Mouse (Mus musculus) forebrain, postnatal 0 days (tissue): ENCODE results near the gene Ssmem1. TPM values are rescaled to one million over a fixed set of nuclear protein-coding genes. Genes with fewer than 3 reads are reported as not detected.

Experiments
- ATAC-seq: fragments of 200-750 bp; cut with Nextera tagmentation; 2 replicates; pipeline ENCODE4 v1.8.0; 2017; ENCODE audit warnings: mild to moderate bottlenecking, moderate library complexity
- DNase-seq: peaks from one replicate; pipeline ENCODE4 v3.0.0-alpha.2; 2015
- H3K27ac ChIP-seq: fragments of 300-500 bp; sonication (generic); 2 replicates; pipeline ENCODE4 v1.5.1; 2014; ENCODE audit warnings: low read depth, mild to moderate bottlenecking, antibody characterized with exemption, low read length, moderate library complexity, mixed read lengths
- H3K27me3 ChIP-seq: fragments of 300-500 bp; sonication (generic); 2 replicates; pipeline ENCODE4 v1.6.1; 2014; ENCODE audit warnings: mild to moderate bottlenecking, low read length, mixed read lengths; ENCODE audit not compliant: insufficient read depth
- H3K36me3 ChIP-seq: fragments of 300-500 bp; sonication (generic); 2 replicates; pipeline ENCODE4 v1.6.1; 2014; ENCODE audit warnings: mild to moderate bottlenecking, moderate library complexity; ENCODE audit not compliant: insufficient read depth
- H3K4me1 ChIP-seq: fragments of 300-500 bp; sonication (generic); 2 replicates; pipeline ENCODE4 v1.6.1; 2014; ENCODE audit warnings: antibody characterized with exemption; ENCODE audit not compliant: insufficient read depth
- H3K4me2 ChIP-seq: fragments of 300-500 bp; sonication (generic); 2 replicates; pipeline ENCODE4 v1.6.1; 2014; ENCODE audit warnings: low read depth, mild to moderate bottlenecking, moderate library complexity
- H3K4me3 ChIP-seq: fragments of 300-500 bp; sonication (generic); 2 replicates; pipeline ENCODE4 v1.5.1; 2014; ENCODE audit warnings: low read depth, low read length, mixed read lengths
- H3K9ac ChIP-seq: fragments of 300-500 bp; sonication (generic); 2 replicates; pipeline ENCODE4 v1.6.1; 2014; ENCODE audit warnings: mild to moderate bottlenecking
- H3K9me3 ChIP-seq: fragments of 300-500 bp; sonication (generic); 2 replicates; pipeline ENCODE4 v1.6.1; 2016; ENCODE audit warnings: low read length
- CTCF ChIP-seq: sonication (generic); IDR thresholded peaks from 2 replicates; pipeline ENCODE4 v1.5.1; 2016; ENCODE audit warnings: antibody characterized with exemption, control low read depth, low read depth
- WGBS: fragments of 180-500 bp; shearing (Covaris S2); extraction: QIAGEN DNeasy Blood & Tissue Kit; methylation state at CpG from one replicate; pipeline ENCODE4 v1.1.7; 2014; 5-methylcytosine and 5-hydroxymethylcytosine counted together
- polyA plus RNA-seq: library from polyadenylated mRNA; unstranded; fragments of >200 nt; fragmentation: Nextera tagmentation; extraction: Ambion mirVana; gene quantifications from 2 replicates; pipeline ENCODE4 v1.2.1, GENCODE M21; 2015
- total RNA-seq: library from RNA; depleted of rRNA; stranded (reverse); fragments of >200 nt; gene quantifications from 2 replicates; pipeline ENCODE4 v1.2.3, GENCODE M21; 2014

Ssmem1 gene
- total and polyA plus RNA-seq, 2 experiments from 2014 or later, result 0.95 TPM; not detected in 1

DNA sequence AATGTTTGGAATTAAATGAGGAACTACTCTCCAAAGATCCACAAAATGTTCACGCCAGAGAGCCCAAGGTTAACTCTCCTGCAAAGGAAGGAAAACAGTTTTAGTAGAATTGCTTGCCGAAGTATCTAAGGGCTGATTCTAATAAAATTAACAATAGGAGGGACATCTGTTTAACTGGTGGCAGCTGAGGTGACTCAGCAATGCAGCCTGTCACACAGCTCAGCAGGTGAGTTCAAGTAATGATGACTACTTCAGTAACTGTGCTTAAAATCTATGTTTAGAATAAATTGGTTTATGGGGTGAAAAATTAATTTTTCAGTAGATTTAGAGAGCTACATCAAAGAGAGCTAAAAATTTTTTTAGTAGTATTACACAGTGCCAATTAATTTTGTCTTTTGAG is 26.7 kb upstream of the Ssmem1 start:
- Histone ChIP-seq H3K4me2 (no peak overlapping the region), H3K9ac (no peak overlapping the region), H3K9me3 (no peaks in the 10 kb centered on the region), H3K27me3 (no peaks in the 10 kb centered on the region), H3K27ac (no peak overlapping the region), H3K4me1 (no peaks in the 10 kb centered on the region), H3K36me3 (peaks cover 39% of the 10 kb centered on the region), H3K4me3 (no peak overlapping the region)
- DNase-seq (no peak), ATAC-seq (no peak)
- WGBS, result 91% methylated on average over 2 of the region's 2 CpGs
- no peak for TF ChIP-seq CTCF

DNA sequence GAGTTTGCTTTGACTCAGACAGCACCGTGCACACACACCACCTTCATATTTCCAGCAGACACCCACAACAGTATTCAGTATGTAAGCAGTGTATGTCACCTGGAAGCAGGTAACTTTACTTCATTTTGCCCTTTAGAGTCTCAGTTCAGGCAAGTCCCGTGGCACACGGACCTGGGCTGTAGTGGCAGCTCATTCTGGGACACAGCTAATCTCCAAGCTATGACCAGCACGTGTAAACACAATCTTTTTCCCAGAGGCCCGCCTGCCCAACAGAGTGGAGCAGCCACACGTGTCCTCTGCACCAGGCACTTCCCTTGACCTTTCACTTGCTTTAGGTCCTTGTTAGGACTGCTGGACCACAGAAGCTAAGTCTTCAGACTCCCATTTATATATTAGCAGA is 23.1 kb upstream of the Ssmem1 start:
- H3K36me3 ChIP-seq, result peaks cover 35% of the 10 kb centered on the region

DNA sequence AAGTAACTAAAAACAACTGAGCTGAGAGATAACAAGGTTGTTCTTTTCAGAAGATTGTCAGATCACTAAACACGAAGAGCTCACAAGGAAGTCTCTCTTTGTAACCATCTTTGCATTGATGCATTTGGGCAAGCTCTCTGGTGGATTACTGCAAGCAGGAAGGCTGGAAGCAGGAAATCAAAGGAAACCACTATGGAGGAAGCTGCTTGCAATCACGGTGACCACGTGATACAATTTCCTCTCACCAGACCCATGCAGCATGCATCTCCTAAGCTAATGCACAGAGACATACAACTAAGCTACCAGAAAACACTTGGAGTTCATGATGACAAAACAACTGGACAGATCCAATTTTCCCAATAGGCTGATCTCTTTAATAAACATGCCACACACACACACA is 10.6 kb upstream of the Ssmem1 start:
- ATAC-seq (no peak), DNase-seq (no peak)
- Histone ChIP-seq H3K27ac (no peak overlapping the region), H3K9me3 (no peaks in the 10 kb centered on the region), H3K4me1 (no peaks in the 10 kb centered on the region), H3K27me3 (no peaks in the 10 kb centered on the region), H3K4me2 (no peak overlapping the region), H3K9ac (no peak overlapping the region), H3K4me3 (no peak overlapping the region), H3K36me3 (peaks cover 27% of the 10 kb centered on the region)
- TF ChIP-seq CTCF, result no peak
- 94% methylated on average over 3 of the region's 3 CpGs for WGBS

More for the DNA sequence above, 23.1 kb upstream of the Ssmem1 start:
- no peak for TF ChIP-seq CTCF
- H3K9me3 ChIP-seq, result no peaks in the 10 kb centered on the region
- ATAC-seq (no peak), DNase-seq (no peak)
- H3K4me1 ChIP-seq, result no peaks in the 10 kb centered on the region
- no peak overlapping the region for H3K4me3 ChIP-seq
- no peak overlapping the region for H3K9ac ChIP-seq
- H3K27me3 ChIP-seq, result no peaks in the 10 kb centered on the region
- WGBS, result 90% methylated on average over 6 of the region's 6 CpGs
- no peak overlapping the region for H3K4me2 ChIP-seq
- H3K27ac ChIP-seq, result no peak overlapping the region

DNA sequence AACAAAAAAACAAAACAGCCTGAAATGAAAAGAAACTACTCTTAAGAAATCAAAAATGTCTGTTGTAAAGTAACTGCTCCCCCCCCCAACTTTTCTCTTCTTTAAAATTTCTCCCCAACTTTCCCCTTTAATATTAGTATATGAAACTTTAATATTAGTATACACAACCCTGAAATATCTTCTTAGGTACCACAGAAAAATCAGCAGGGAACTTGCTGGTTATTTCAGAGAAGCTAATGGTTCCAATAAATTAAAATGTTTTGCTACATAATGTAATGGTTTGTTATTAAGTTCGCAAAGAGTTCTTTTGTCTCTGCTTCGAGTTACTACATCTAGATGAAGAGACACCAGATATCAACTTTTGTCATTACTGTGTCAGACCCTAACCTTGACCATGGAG is 825 bp upstream of the Ssmem1 start:
- no peak for TF ChIP-seq CTCF
- no peak for ATAC-seq
- peaks cover 12% of the 10 kb centered on the region; the same call in 1 of the 2 replicates for H3K4me1 ChIP-seq
- no peak for DNase-seq
- H3K4me3 ChIP-seq, result peak overlapping the region; percentile 49
- H3K9ac ChIP-seq, result peak overlapping the region; percentile 77
- peak overlapping the region; percentile 95 for H3K27ac ChIP-seq
- peak overlapping the region; percentile 81 for H3K4me2 ChIP-seq
- 4% methylated on average over 2 of the region's 2 CpGs for WGBS
- H3K9me3 ChIP-seq, result no peaks in the 10 kb centered on the region
- H3K36me3 ChIP-seq, result peaks cover 6% of the 10 kb centered on the region; the same call in 1 of the 2 replicates
- H3K27me3 ChIP-seq, result no peaks in the 10 kb centered on the region

DNA sequence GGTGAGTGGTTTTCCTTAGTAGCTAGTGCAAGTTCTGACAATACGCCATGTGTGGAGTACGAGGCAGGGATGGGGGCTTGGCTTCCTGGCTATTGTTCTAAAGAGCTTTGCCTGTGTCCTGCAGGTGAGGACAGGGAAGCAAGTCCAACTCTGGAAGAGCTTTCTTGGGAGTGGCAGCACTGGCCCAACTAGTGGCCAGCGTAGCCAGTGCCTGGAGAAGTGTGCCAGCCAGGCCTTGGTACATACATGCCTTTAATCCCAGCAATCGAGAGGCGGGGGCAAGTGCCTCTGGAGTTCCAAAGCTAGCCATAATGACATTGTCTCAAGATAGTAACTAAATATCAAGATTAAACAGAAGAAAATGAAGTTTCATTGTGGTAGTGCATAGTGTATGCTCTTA is 642 bp downstream of the Ssmem1 start:
- no peak for TF ChIP-seq CTCF
- 53% methylated on average over 5 of the region's 5 CpGs for WGBS
- no peaks in the 10 kb centered on the region for H3K27me3 ChIP-seq
- ATAC-seq (no peak), DNase-seq (no peak)
- H3K4me2 ChIP-seq, result peak overlapping the region; percentile 81
- peaks cover 12% of the 10 kb centered on the region; the same call in 1 of the 2 replicates for H3K4me1 ChIP-seq
- no peak overlapping the region for H3K4me3 ChIP-seq
- H3K9ac ChIP-seq, result peak overlapping the region; percentile 51; the same call in 1 of the 2 replicates
- H3K36me3 ChIP-seq, result peaks cover under 1% of the 10 kb centered on the region; the same call in 1 of the 2 replicates
- H3K9me3 ChIP-seq, result no peaks in the 10 kb centered on the region
- peak overlapping the region; percentile 86 for H3K27ac ChIP-seq

DNA sequence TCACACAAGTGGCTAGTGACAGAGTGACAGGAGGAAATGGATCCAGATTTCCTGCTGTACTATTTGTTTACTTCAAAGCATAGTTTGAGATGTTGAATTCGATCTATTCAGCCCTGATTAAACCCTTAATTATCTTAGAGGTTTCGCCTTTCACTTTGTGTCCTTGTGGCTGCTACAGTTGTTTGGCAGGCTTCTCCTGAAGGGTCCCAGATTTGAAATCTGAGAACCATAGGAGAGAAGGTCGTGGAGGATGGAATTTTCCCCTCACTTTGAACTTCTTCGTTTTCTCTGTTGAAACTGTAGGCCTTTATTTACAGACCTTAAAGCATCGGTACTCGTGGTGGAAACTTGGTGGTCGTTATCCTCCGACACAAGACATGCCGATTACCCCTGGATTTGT is 4.6 kb downstream of the Ssmem1 start:
- H3K4me2 ChIP-seq, result no peak overlapping the region
- 16% methylated on average over 9 of the region's 9 CpGs for WGBS
- no peaks in the 10 kb centered on the region for H3K36me3 ChIP-seq
- peaks cover 6% of the 10 kb centered on the region; the same call in 1 of the 2 replicates for H3K4me1 ChIP-seq
- DNase-seq, result no peak
- H3K27ac ChIP-seq, result no peak overlapping the region
- no peak overlapping the region for H3K4me3 ChIP-seq
- no peak overlapping the region for H3K9ac ChIP-seq
- ATAC-seq, result no peak
- no peaks in the 10 kb centered on the region for H3K9me3 ChIP-seq
- TF ChIP-seq CTCF, result no peak
- no peaks in the 10 kb centered on the region for H3K27me3 ChIP-seq

DNA sequence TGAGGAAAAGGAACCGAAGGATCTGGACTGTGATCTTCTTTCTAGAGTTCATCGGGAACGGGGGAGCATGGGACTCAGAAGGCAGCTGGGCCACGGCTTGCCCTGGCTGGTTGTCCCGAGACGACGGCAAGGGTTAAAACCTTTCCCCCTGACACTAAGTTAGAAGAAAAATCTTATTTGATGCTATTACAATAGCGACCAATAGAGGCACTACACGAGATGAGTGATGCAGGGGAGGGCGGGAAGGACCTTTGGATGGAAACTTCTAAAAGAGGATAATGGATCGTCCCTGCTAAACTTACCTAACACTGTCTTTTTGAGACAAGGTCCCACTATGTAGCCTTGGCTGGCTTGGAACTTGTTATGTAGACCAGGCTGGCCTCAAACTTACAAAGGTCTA is 10.8 kb downstream of the Ssmem1 start:
- H3K27me3 ChIP-seq, result no peaks in the 10 kb centered on the region
- 66% methylated on average over 11 of the region's 11 CpGs for WGBS
- ATAC-seq (no peak), DNase-seq (no peak)
- no peaks in the 10 kb centered on the region for H3K36me3 ChIP-seq
- H3K4me1 ChIP-seq, result no peaks in the 10 kb centered on the region
- no peak overlapping the region for H3K9ac ChIP-seq
- H3K9me3 ChIP-seq, result no peaks in the 10 kb centered on the region
- H3K4me2 ChIP-seq, result no peak overlapping the region
- H3K27ac ChIP-seq, result no peak overlapping the region
- TF ChIP-seq CTCF, result peak; percentile 28; the same call in 1 of the 2 replicates
- H3K4me3 ChIP-seq, result no peak overlapping the region
